Mouse (Mus musculus) liver, embryonic 14.5 days (tissue): ENCODE results near the gene Trpv4. TPM values are rescaled to one million over a fixed set of nuclear protein-coding genes. Genes with fewer than 3 reads are reported as not detected.

Experiments used
- ATAC-seq: fragments of 200-750 bp; cut with Nextera tagmentation; 2 replicates; pipeline ENCODE4 v1.8.0; 2017; ENCODE audit warnings: moderate number of reproducible peaks, mild to moderate bottlenecking, moderate library complexity; ENCODE audit not compliant: insufficient read depth
- DNase-seq, 3 experiments: peaks; one replicate each; pipeline ENCODE4 v3.0.0-alpha.2; 2012 to 2013; ENCODE audit warnings: low read depth in 3 of 3, low spot score in 3 of 3
- H3K27ac ChIP-seq: fragments of 300-500 bp; sonication (generic); 2 replicates; pipeline ENCODE4 v1.5.1; 2014; ENCODE audit warnings: moderate library complexity, mild to moderate bottlenecking, control low read depth, inconsistent platforms
- H3K27me3 ChIP-seq: fragments of 300-500 bp; sonication (generic); 2 replicates; pipeline ENCODE4 v1.6.1; 2014; ENCODE audit warnings: mild to moderate bottlenecking, low read length, moderate library complexity; ENCODE audit not compliant: control insufficient read depth, insufficient read depth
- H3K36me3 ChIP-seq: fragments of 300-500 bp; sonication (generic); replicated peaks from 2 replicates; pipeline ENCODE4 v1.6.1; 2014; ENCODE audit warnings: low read depth; ENCODE audit not compliant: control insufficient read depth, insufficient read depth
- H3K4me1 ChIP-seq, 2 experiments: fragments of 200-500 bp in 1 of 2; fragments of 300-500 bp in 1 of 2; sonication (generic) in 1 of 2; replicated peaks; 2 replicates each; pipeline ENCODE4 v1.6.1; 2012 to 2014; ENCODE audit warnings: antibody characterized with exemption in 1 of 2, inconsistent platforms in 1 of 2, low read length in 1 of 2; ENCODE audit not compliant: control insufficient read depth in 2 of 2, insufficient read depth in 2 of 2
- H3K4me2 ChIP-seq: fragments of 300-500 bp; sonication (generic); 2 replicates; pipeline ENCODE4 v1.6.1; 2014; ENCODE audit warnings: low read depth, mild to moderate bottlenecking, control low read depth, moderate library complexity
- H3K4me3 ChIP-seq, 2 experiments: fragments of 200-500 bp in 1 of 2; fragments of 300-500 bp in 1 of 2; sonication (generic) in 1 of 2; 2 replicates each; pipeline ENCODE4 v1.5.1; 2012 to 2014; ENCODE audit warnings: low read depth in 2 of 2, low read length in 2 of 2, mild to moderate bottlenecking in 2 of 2, control low read depth in 1 of 2, inconsistent platforms in 1 of 2, moderate library complexity in 1 of 2; ENCODE audit not compliant: insufficient read depth in 1 of 2
- H3K9ac ChIP-seq: fragments of 300-500 bp; sonication (generic); replicated peaks from 2 replicates; pipeline ENCODE4 v1.6.1; 2014; ENCODE audit warnings: mild to moderate bottlenecking, control low read depth, moderate library complexity
- H3K9me3 ChIP-seq: fragments of 300-500 bp; sonication (generic); 2 replicates; pipeline ENCODE4 v1.6.1; 2016; ENCODE audit warnings: low read length, mixed read lengths; ENCODE audit not compliant: control insufficient read depth
- CTCF ChIP-seq: IDR thresholded peaks from 2 replicates; pipeline ENCODE4 v1.5.1; 2016; ENCODE audit warnings: antibody characterized with exemption, low read depth, control low read depth
- EP300 ChIP-seq: IDR thresholded peaks from 2 replicates; pipeline ENCODE4 v1.6.1; 2016; ENCODE audit warnings: antibody characterized with exemption, low read depth
- whole genome bisulfite sequencing: fragments of 180-500 bp; shearing (Covaris S2); extraction: QIAGEN DNeasy Blood & Tissue Kit; methylation state at CpG from one replicate; pipeline ENCODE4 v1.1.7; 2014; ENCODE audit not compliant: insufficient replicate concordance; 5-methylcytosine and 5-hydroxymethylcytosine counted together
- polyA plus RNA-seq, 2 experiments: library from polyadenylated mRNA; depleted of rRNA in 1 of 2; stranded (reverse) in 1 of 2; unstranded in 1 of 2; fragments of >200 nt; fragmentation: Nextera tagmentation in 1 of 2; extraction: Ambion mirVana in 1 of 2; gene quantifications; 2 replicates each; pipeline versions ENCODE4 v1.2.1 to v1.2.3; 2012 to 2014

The Trpv4 gene
- polyA plus RNA-seq, 2 experiments, result 0.14 to 0.22 TPM

DNA sequence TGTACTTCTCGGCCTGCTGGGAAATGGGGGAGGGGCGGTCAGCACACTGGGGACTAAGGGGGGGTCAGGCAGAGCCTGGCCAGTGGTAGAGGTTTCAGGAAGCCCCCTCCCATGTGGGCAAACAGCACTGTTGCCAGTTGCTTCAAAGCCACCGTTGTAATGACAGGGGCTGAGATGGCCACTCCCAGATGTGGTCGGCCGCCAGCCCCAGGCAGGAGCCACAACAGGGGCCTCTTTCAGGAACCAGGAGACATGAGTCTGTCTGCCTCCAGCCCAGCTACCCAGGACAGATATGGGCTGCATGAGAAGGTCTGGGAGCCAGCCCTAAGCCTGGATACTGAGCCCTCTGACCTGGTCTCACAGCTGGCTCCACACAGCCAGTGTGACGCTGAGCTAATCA lies 13.3 kb downstream of the Trpv4 start:
- H3K4me1 ChIP-seq, result peaks cover 0 to 13% of the 10 kb centered on the region in 2 experiments; a peak in 2 of 4 replicates
- H3K27ac ChIP-seq, result no peak overlapping the region
- H3K4me2 ChIP-seq, result no peak overlapping the region
- DNase-seq (no peak), ATAC-seq (no peak)
- H3K9ac ChIP-seq, result no peak overlapping the region
- TF ChIP-seq EP300 (no peak), CTCF (no peak)
- H3K27me3 ChIP-seq, result no peaks in the 10 kb centered on the region
- H3K4me3 ChIP-seq, result no peak overlapping the region
- no peaks in the 10 kb centered on the region for H3K9me3 ChIP-seq
- no peaks in the 10 kb centered on the region for H3K36me3 ChIP-seq
- 6% methylated on average over 6 of the region's 6 CpGs for WGBS

DNA sequence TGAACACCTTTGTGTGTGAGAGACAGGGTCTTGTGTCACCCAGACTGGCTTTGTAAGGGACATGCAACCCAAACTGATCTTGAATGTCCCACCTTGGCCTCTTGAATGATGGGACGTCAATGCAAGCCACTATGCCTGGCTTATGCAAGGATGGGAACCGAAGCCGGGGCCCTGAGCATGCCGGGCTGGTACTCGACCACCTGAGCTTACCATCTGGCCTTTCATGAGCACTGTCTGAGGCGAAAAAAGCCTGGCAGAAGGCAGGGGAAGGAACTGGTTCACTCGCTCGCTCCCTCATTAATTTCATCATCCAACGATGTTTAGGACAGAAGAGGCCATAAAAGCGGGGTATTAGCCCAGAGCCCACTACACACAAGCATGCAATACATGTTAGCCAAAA lies 17.4 kb downstream of the Trpv4 start:
- H3K27me3 ChIP-seq, result no peaks in the 10 kb centered on the region
- H3K27ac ChIP-seq, result no peak overlapping the region
- H3K4me2 ChIP-seq, result no peak overlapping the region
- no peak overlapping the region for H3K4me3 ChIP-seq
- DNase-seq (no peak), ATAC-seq (no peak)
- H3K9ac ChIP-seq, result no peak overlapping the region
- 54% methylated on average over 10 of the region's 10 CpGs for WGBS
- H3K4me1 ChIP-seq, result 0 out of 4 replicates have a peak, but pooled peaks cover 0 to 1% of the 10 kb centered on the region in 2 experiments
- H3K36me3 ChIP-seq, result no peaks in the 10 kb centered on the region
- TF ChIP-seq CTCF (no peak), EP300 (no peak)
- H3K9me3 ChIP-seq, result no peaks in the 10 kb centered on the region

DNA sequence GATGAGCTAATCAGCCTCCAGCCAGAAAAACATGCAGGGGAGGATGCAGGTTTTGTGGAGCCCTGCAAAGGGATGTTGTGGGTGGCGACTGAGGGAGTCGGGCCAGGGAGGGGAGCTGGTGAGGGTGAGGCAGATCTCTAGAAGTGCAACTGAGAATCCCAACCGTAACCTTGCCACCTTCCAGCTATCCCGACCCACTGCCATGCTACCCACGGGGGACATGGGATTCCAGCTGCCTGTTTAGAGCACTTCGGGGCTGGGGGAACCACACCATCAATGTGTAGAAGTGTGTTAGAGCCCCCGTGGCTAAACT lies 18.6 kb downstream of the Trpv4 start:
- peak; percentile 37; the same call in 1 of the 2 replicates for ATAC-seq
- Histone ChIP-seq H3K9me3 (no peaks in the 10 kb centered on the region), H3K27ac (no peak overlapping the region), H3K36me3 (no peaks in the 10 kb centered on the region), H3K4me2 (no peak overlapping the region), H3K9ac (no peak overlapping the region), H3K4me3 (no peak overlapping the region), H3K4me1 (0 out of 4 replicates have a peak, but pooled peaks cover 0 to 1% of the 10 kb centered on the region in 2 experiments), H3K27me3 (no peaks in the 10 kb centered on the region)
- no peak for DNase-seq
- TF ChIP-seq CTCF (no peak), EP300 (no peak)
- 30% methylated on average over 7 of the region's 7 CpGs for WGBS

DNA sequence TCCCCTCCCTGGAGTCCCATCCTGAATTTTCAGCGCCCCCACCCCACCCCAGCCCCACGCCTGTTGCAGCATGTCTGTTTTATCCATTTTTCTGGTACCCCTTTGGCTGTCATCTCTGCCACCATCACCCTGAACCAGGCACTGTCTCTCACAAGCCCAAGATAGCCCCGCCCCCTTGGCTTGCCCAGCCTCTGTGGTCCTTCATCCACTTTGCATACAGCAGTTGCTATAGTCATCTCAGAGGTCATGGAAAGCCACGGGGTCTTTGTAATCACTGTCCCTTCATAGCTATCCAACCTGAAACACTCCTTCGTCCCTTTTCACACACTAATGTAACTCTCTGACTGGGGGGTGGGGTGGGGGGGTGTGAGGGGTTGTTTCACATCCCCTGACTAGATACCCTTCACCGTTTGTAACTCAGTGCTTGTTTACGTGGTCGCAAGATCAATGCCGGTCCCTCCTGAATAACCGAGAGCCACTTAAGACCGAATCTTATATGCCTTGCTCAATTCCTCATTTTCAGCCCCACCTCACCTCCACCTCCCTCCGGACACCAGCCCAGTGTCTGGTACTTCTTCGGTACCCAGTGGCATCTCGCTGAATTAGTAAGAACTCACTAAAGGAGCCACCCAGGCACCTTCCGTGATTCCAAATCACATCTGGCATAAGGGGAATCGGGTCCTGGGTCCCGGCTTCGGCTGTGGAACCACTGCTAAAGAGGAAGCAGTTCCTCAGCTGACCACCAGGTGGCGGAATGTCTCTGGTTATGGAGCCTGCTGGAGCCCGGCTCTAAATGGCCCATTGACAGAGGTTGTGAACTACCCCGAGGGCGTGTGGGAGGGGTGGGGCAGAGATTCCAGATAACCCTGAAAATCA lies 19.2 kb downstream of the Trpv4 start:
- TF ChIP-seq CTCF (peak; percentile 98), EP300 (no peak)
- H3K27me3 ChIP-seq, result no peaks in the 10 kb centered on the region
- H3K27ac ChIP-seq, result no peak overlapping the region
- H3K4me3 ChIP-seq, result no peak overlapping the region
- 12% methylated on average over 22 of the region's 22 CpGs for WGBS
- ATAC-seq (peak; percentile 72), DNase-seq (peak; percentile 43 to 56 (median 45))
- no peak overlapping the region; the same call in 1 of the 2 replicates for H3K4me2 ChIP-seq
- no peak overlapping the region for H3K9ac ChIP-seq
- no peaks in the 10 kb centered on the region for H3K36me3 ChIP-seq
- H3K4me1 ChIP-seq, result 0 out of 4 replicates have a peak, but pooled peaks cover 0 to 1% of the 10 kb centered on the region in 2 experiments
- no peaks in the 10 kb centered on the region for H3K9me3 ChIP-seq

DNA sequence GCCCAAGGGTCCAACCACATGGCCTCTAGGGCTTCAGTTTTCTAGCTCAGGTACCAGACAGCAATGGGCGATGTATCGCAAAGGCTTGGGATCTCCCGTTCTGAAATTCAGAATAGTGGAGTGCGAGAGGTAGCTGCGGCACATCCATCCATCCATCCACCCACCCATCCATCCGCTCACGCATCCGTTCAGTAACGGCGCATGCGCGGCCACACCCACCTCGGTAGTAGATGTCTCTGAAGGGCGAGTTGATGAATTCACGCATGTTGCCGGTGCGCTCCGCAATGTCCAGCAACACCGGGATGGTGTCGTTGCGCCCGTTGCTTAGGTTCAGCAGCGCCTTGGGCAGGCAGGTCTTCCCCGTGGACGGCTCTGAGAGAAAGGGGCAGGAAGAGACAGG lies 22.1 kb downstream of the Trpv4 start:
- Histone ChIP-seq H3K4me2 (no peak overlapping the region), H3K27ac (no peak overlapping the region), H3K4me1 (0 out of 4 replicates have a peak, but pooled peaks cover 0 to 1% of the 10 kb centered on the region in 2 experiments), H3K36me3 (no peaks in the 10 kb centered on the region), H3K27me3 (no peaks in the 10 kb centered on the region), H3K9ac (no peak overlapping the region), H3K4me3 (no peak overlapping the region), H3K9me3 (no peaks in the 10 kb centered on the region)
- no peak for DNase-seq
- no peak for ATAC-seq
- no peak for TF ChIP-seq CTCF
- TF ChIP-seq EP300, result no peak
- 76% methylated on average over 25 of the region's 25 CpGs for WGBS
